Mouse (Mus musculus) hematopoietic stem cell, adult 5-6 weeks (primary cell): ENCODE data around the gene Epha2. TPM values are rescaled to one million over a fixed set of nuclear protein-coding genes. Genes with fewer than 3 reads are reported as not detected.

ENCODE experiments used
- ATAC-seq, 2 experiments: fragments of 125-278 bp in 1 of 2; replicated peaks in 1 of 2; 2 replicates each; pipeline ENCODE4 v1.8.0; 2016 to 2017; ENCODE audit warnings: inconsistent platforms in 2 of 2, mild to moderate bottlenecking in 2 of 2, moderate number of reproducible peaks in 2 of 2, low read depth in 1 of 2, moderate TSS enrichment in 1 of 2; ENCODE audit not compliant: low FRiP score in 2 of 2, poor library complexity in 2 of 2, severe bottlenecking in 2 of 2, insufficient read depth in 1 of 2, low TSS enrichment in 1 of 2
- total RNA-seq: library from RNA; stranded (forward); fragments of 172-1452, 232-1000 nt; gene quantifications from 2 replicates; pipeline ENCODE4 v1.2.3, GENCODE M21; 2017

The Epha2 gene
- total RNA-seq, 1 experiment from 2014 or later, result not detected

GRCm38 (mm10) chr4:141291571-141292375 lies 9.3 kb upstream of the Epha2 start:
- no peak for ATAC-seq

DNA sequence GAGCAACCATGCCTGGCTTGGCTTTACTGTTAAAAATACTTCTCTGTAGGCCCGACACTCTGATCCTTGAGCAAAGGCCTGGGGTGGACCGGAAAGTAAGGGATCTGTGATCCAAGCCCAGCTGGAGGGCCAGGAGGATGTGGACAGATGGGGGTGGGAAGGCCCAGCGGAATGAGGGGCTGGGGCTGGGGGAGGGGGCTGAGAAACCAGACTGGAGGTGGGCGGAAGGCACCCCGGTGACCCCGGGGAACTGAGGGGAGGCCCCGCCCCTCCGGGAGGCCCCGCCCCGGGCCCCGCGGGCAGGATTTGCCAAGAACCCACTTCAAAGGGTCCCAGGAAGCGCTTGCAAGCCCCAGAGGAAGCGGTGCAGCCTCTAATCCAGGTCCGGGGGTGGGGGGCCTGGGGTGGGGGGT lies 5.3 kb upstream of the Epha2 start:
- no peak for ATAC-seq

DNA sequence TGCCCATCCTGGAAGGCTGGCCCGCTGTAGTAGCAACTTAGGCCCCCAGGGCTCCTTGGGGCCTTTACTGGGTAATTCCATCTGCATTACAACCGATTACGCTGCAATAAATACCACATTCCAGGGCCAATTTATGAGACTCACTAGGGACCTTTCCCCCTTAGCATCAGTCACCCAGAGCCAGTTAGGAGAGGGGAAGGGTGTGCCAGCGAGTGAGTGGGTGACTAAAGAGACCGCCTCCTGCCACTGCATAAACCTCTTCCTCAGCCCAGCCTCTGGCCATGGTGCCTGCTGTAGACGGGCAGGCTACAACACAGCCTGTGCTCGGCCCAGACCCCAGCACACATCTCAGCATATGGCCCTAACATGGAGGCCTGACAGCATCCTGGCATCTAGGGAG lies 3.1 kb upstream of the Epha2 start:
- ATAC-seq, result no peak

- peak; percentile 44 to 61 for ATAC-seq
Observed at GRCm38 (mm10) chr4:141299356-141299755, 1.7 kb upstream of the Epha2 start.

GRCm38 (mm10) chr4:141300196-141300595 lies 844 bp upstream of the Epha2 start:
- no peak for ATAC-seq

- ATAC-seq, result no peak
Observed at GRCm38 (mm10) chr4:141301591-141302427, 769 bp downstream of the Epha2 start.

DNA sequence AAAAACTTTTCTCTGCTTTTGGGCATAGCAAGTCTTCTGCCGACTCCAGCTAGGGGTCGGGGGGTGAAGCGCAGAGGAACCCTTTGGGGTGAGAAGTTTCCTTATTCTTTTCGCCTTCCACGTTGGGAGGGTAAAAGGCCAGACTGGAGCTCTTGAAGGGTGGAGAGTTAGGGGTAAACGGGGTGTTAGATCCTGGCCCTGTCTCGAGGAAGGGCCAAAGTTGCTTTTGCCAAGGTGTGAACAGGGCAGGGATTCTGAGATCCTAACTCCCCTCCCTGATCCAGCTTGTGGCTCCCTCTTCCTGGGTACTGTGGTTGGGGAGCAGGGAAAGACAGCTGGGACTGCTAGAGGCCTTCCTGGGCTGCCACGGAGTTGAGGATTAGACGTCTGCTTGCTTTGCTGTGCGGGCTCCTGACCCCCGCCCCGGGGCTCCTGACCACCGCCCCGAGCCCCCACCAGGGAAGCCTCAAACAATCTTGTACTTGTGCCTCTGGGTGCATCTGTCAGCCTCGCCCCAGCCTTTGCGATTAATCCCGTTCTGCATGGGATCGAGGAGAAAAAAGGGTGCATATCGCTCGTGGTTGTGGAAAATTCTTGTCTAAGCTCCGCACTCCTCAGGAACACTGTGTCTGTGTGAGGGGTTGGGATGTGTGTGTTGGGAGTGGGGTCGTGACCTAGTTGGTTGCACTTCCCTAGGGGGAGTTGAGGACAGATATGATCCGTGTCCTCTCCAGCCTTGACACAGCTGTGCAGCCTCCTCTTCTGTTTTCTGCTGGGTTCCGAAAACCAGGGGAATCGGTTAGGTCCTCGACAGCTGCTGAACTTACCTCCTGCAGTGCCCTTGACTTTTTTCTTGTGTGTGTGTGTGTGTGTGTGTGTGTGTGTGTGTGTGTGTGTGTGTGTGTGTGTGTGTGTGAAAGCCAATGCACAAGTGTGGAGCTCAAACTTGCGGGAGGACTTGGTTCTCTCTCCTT lies 1.7 kb downstream of the Epha2 start:
- ATAC-seq, result no peak

DNA sequence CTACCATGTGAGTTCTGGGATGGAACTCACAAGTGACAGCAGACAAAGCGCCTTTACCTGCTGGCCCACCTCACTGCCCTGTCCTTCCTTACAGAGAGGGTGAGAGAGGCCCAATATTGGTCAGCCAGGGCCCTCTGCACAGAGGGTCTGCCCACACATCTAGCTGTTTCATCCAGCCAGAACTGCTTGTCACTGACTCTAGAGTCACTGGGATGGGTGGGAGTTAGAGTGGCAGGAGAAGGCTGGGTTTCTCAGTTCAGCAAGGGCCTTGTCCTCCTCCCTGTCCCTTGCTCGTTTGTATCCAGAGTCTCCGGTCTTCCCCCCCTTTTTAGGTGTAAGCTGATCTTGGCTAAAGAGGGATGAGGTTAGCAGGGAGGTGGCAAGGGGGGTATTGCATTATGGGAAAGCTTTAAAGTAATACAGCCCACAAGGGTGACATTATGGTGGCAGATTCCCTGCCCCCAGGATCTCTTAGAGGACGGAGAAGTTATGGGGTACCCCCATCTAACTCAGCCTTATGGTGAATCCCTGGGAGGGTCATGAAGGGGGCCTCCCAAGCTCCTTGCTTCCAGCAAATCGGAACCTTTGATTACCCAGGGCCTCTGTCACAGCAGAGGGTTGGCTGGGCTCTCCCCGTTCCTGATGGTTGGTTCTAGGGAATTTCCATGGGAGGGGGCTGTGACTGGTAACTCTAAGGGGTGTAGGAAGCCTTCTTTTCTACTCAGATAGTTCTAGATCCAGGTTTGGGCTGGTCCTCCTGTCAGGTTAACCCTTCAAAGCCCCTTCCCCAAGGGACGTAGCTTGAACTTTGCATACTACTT lies 2.6 kb downstream of the Epha2 start:
- ATAC-seq, result no peak

DNA sequence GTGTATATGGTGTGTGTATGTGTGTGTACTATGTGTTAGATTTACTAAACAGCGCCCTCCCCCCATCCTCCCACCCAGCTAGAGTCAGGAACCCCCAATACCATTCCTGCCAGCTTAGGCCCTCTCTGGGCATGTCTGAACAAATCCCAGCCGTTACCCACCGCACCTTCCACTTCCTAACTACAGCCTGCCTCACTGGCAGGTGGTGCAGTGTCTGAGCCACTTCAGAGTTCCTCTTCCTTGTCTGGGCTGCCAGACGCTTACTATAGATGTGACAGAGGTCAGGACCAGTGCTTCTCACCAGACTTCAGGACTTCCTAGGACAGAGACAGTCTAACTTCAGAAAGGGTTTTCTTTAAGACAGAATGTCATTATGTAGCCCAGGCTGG lies 3.2 kb downstream of the Epha2 start:
- peak; percentile 23 to 53; a peak in 2 of 4 replicates for ATAC-seq

DNA sequence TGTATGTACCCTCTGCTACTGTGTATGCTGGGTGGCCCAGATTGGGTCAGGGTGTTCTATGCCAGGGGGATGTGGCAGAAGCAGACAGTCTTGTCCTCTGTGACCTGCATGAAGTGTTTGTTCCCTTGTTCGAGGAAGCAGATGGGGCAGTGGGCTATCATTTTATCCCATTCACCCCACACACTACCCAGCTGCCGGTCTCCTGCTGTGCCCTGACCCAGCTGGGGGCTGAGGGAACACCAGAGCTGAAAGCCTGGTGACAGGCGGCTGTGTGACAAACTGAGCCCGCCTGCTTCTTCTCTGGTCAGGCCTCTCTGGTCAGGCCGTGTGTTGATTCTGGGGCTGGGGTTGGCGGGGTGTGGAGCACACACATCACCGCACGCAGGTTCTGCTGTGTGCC lies 5.0 kb downstream of the Epha2 start:
- ATAC-seq, result no peak

DNA sequence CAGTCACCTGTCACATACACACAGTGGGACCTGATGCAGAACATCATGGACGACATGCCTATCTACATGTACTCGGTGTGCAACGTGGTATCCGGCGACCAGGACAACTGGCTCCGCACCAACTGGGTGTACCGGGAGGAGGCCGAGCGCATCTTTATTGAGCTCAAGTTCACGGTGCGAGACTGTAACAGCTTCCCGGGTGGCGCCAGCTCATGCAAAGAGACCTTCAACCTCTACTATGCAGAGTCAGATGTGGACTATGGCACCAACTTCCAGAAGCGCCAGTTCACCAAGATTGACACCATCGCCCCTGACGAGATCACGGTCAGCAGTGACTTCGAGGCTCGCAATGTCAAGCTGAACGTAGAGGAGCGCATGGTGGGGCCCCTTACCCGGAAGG lies 7.3 kb downstream of the Epha2 start:
- no peak for ATAC-seq

DNA sequence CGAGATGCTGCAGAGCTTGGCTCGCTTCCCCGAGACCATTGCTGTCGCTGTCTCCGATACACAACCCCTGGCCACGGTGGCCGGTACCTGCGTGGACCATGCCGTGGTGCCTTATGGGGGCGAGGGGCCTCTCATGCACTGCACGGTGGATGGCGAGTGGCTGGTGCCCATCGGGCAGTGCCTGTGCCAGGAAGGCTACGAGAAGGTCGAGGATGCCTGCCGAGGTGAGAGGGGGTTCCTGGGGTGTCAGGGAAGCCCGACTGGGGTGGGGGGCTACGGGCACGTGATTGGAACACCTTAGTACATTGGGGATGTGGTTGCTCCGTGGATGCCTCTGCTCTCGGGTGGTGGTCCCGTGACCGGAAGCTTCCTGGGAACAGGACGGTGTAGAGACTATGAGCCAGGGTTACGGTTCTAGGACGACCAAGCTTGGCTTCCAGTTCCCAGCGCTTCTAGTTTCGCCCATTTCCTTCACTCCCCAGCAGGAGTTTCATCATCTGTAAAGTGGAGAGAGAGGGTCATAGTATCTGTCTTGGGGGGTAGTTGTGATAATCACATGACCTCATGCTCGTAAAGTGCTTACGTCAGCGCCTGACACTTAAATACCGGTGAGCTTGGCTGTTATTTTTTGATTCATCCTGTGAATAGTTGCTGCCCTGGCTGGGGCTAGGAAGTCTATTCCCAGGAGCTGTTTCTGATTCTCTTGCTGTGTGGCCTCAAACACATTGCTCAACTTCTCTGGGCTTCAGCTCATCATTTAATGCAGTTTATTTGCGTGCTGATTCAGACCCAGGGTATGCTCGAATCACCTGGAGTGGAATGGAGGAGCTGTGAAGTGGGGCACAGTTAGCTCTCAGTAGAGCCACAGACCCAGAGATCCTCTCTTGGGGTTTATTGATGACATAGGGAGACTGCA lies 8.1 kb downstream of the Epha2 start:
- ATAC-seq, result no peak

GRCm38 (mm10) chr4:141309773-141310145 lies 8.7 kb downstream of the Epha2 start:
- ATAC-seq, result no peak

GRCm38 (mm10) chr4:141310191-141310606 lies 9.2 kb downstream of the Epha2 start:
- no peak for ATAC-seq

DNA sequence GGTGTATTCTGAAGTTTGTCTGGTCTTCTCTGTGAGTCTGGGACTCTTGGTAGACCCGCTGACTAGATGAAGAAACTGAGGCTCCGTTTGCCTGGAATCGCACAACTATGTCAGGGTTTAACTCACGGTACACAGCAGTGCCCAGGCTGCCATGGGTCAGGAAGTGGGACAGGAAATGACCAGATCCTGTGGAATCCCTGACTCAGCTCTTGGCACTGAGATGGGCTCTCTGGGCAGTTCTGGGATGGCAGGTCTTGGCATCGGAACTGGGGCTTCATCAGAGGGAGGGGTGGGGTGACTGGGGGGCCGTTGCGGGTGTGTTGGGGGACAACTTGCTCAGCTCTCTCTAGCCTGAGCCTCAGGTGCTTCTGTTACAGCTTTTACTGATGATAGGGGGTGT lies 10.0 kb downstream of the Epha2 start:
- ATAC-seq, result no peak

DNA sequence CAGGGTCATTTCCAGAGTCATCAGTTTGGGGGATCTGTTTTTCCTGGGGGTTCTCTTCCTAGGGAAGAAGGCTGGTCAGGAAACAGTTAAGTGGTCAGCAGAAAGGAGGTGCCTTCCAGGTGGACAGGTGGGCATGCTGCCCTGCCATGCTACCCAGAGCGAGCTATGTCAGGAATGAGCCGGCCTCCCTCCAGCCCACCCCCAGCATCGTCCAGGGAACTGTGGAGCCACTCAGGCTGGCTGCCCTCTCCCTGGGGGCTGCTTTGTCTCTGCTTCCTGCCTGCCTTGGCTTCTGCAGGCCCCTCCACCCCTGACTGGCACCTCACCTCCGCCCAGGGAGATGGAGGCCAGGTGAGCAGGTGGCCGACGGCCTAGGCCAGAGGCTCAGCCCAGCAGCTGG lies 10.5 kb downstream of the Epha2 start:
- ATAC-seq, result no peak
